ENCODE assay signal across 11 mouse cellular contexts in the genomic region with DNA sequence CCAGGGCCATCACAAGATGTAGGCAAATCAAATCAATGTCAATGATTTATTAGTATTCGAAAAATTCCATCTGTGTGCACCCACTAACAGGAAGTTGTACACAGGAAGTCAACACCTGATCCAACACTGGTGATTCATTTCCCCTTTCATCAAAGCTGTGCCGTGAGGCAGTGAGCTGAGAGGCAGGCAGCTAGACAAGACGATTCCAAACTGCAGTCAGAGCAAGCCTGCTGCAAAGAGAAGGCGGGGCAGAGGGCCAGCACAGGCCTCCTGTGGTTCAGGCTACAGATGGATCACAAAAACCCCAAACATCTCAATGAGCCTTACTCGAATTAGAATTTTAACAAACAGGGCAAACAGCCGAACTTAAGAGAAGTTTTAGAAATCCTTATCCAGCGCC.
DNase-seq lines count a peak whose midpoint lies in the region; ATAC-seq and TF ChIP-seq lines count a peak whose summit lies in the region.
"Had no signal": no experiment of that assay in that cellular context is flagged by ENCODE, and none has a peak within 500 bp of the region (broad histone marks: within the 10 kb centered on the region; RNA-seq: fewer than 3 reads in every experiment).

No protein-coding gene starts in this region.

- TF ChIP-seq POLR2A in thymus, adult 2 months (IDR thresholded peaks at IDR 0.05; ENCODE audit: control insufficient read depth, extremely low read depth, insufficient read depth, low read length, poor library complexity): no peak

- H3K4me3 ChIP-seq in hindbrain, embryonic 12.5 days: no peak overlapping the region
- H3K4me3 ChIP-seq in hindbrain, embryonic 11.5 days (ENCODE audit: low read depth, low read length): no peak overlapping the region
- H3K4me3 ChIP-seq in E14TG2a.4 (replicated peaks; ENCODE audit: low read length): peak overlapping the region; percentile 45
- no peak overlapping the region for H3K4me3 ChIP-seq in hindbrain, embryonic 15.5 days
- H3K4me3 ChIP-seq in stomach, postnatal 0 days (ENCODE audit: low read depth, low read length): no peak overlapping the region
- no peak overlapping the region for H3K4me3 ChIP-seq in thymus, adult 2 months (ENCODE audit: control insufficient read depth, insufficient read depth, low read length)
- H3K4me3 ChIP-seq: heart, embryonic 12.5 days had no signal

- peaks cover 11% of the 10 kb centered on the region for H3K4me1 ChIP-seq in hindbrain, embryonic 12.5 days
- H3K4me1 ChIP-seq in hindbrain, embryonic 11.5 days (replicated peaks; ENCODE audit: control insufficient read depth, insufficient read depth, low read length): peaks cover 3% of the 10 kb centered on the region; the same call in 1 of the 2 replicates
- peaks cover 50% of the 10 kb centered on the region for H3K4me1 ChIP-seq in E14TG2a.4 (replicated peaks; ENCODE audit: low read depth, low read length)
- peaks cover 12% of the 10 kb centered on the region for H3K4me1 ChIP-seq in hindbrain, embryonic 15.5 days (replicated peaks)
- no peaks in the 10 kb centered on the region for H3K4me1 ChIP-seq in stomach, postnatal 0 days (replicated peaks; ENCODE audit: control insufficient read depth, insufficient read depth)
- peaks cover 3% of the 10 kb centered on the region; the same call in 1 of the 2 replicates for H3K4me1 ChIP-seq in thymus, adult 2 months (replicated peaks; ENCODE audit: control insufficient read depth, insufficient read depth, low read length)

- no peaks in the 10 kb centered on the region for H3K9me3 ChIP-seq in hindbrain, embryonic 12.5 days (replicated peaks)
- H3K9me3 ChIP-seq in hindbrain, embryonic 11.5 days (ENCODE audit: control insufficient read depth, low read length): no peaks in the 10 kb centered on the region
- peaks cover 10% of the 10 kb centered on the region; the same call in 1 of the 2 replicates for H3K9me3 ChIP-seq in E14TG2a.4 (ENCODE audit: low read length)
- no peaks in the 10 kb centered on the region for H3K9me3 ChIP-seq in hindbrain, embryonic 15.5 days
- no peaks in the 10 kb centered on the region for H3K9me3 ChIP-seq in stomach, postnatal 0 days (ENCODE audit: control insufficient read depth, low read length)
- H3K9me3 ChIP-seq: heart, embryonic 12.5 days had no signal

- no peak for TF ChIP-seq CTCF in E14TG2a.4 (conservative IDR thresholded peaks at IDR 0.05; ENCODE audit: low read length)
- no peak for TF ChIP-seq CTCF in stomach, postnatal 0 days (IDR thresholded peaks at IDR 0.05; ENCODE audit: low read depth)
- TF ChIP-seq CTCF in thymus, adult 2 months (IDR thresholded peaks at IDR 0.05; ENCODE audit: borderline replicate concordance, control insufficient read depth, extremely low read depth, insufficient read depth, low read length, poor library complexity): no peak

- no peaks in the 10 kb centered on the region for H3K36me3 ChIP-seq in hindbrain, embryonic 12.5 days
- H3K36me3 ChIP-seq in hindbrain, embryonic 11.5 days (ENCODE audit: control insufficient read depth, insufficient read depth, low read length): no peaks in the 10 kb centered on the region
- no peaks in the 10 kb centered on the region; the same call in 1 of the 2 replicates for H3K36me3 ChIP-seq in E14TG2a.4 (ENCODE audit: insufficient read depth, low read length)
- H3K36me3 ChIP-seq in hindbrain, embryonic 15.5 days: no peaks in the 10 kb centered on the region
- H3K36me3 ChIP-seq in stomach, postnatal 0 days (ENCODE audit: control insufficient read depth, insufficient read depth, low read length): no peaks in the 10 kb centered on the region
- no peaks in the 10 kb centered on the region for H3K36me3 ChIP-seq in thymus, adult 2 months (ENCODE audit: control insufficient read depth, insufficient read depth, low read length)

- no peak overlapping the region for H3K9ac ChIP-seq in hindbrain, embryonic 12.5 days
- no peak overlapping the region for H3K9ac ChIP-seq in hindbrain, embryonic 11.5 days (ENCODE audit: low read depth, low read length)
- H3K9ac ChIP-seq in hindbrain, embryonic 15.5 days: no peak overlapping the region
- no peak overlapping the region for H3K9ac ChIP-seq in stomach, postnatal 0 days (ENCODE audit: low read length)
- H3K9ac ChIP-seq: heart, embryonic 12.5 days had no signal

- 0 out of 2 replicates have a peak overlapping the region, but pooled peaks have one; percentile 57 for H3K27ac ChIP-seq in hindbrain, embryonic 12.5 days
- no peak overlapping the region for H3K27ac ChIP-seq in hindbrain, embryonic 11.5 days (ENCODE audit: low read depth, low read length)
- peak overlapping the region; percentile 53; the same call in 1 of the 2 replicates for H3K27ac ChIP-seq in hindbrain, embryonic 15.5 days (replicated peaks)
- no peak overlapping the region for H3K27ac ChIP-seq in stomach, postnatal 0 days (replicated peaks)
- H3K27ac ChIP-seq in thymus, adult 2 months (ENCODE audit: control insufficient read depth, insufficient read depth, low read length): no peak overlapping the region

- TF ChIP-seq EP300 in stomach, postnatal 0 days (optimal IDR thresholded peaks at IDR 0.05): no peak

- H3K4me2 ChIP-seq in hindbrain, embryonic 12.5 days (replicated peaks): no peak overlapping the region
- H3K4me2 ChIP-seq in hindbrain, embryonic 11.5 days (replicated peaks; ENCODE audit: low read depth, low read length): no peak overlapping the region
- H3K4me2 ChIP-seq in hindbrain, embryonic 15.5 days: no peak overlapping the region
- no peak overlapping the region for H3K4me2 ChIP-seq in stomach, postnatal 0 days (replicated peaks; ENCODE audit: low read depth)
- H3K4me2 ChIP-seq: heart, embryonic 12.5 days had no signal

- no peak for ATAC-seq in hindbrain, embryonic 12.5 days (ENCODE audit: low FRiP score)
- ATAC-seq in hindbrain, embryonic 11.5 days (ENCODE audit: low FRiP score): no peak
- ATAC-seq in hindbrain, embryonic 15.5 days (ENCODE audit: low FRiP score, low read depth): 0 out of 2 replicates have a peak, but pooled peaks have one; percentile 11
- no peak for ATAC-seq in stomach, postnatal 0 days (ENCODE audit: low FRiP score, low TSS enrichment)

- no peaks in the 10 kb centered on the region for H3K27me3 ChIP-seq in hindbrain, embryonic 12.5 days
- no peaks in the 10 kb centered on the region for H3K27me3 ChIP-seq in hindbrain, embryonic 11.5 days (ENCODE audit: control insufficient read depth, insufficient read depth, low read length)
- no peaks in the 10 kb centered on the region for H3K27me3 ChIP-seq in E14TG2a.4 (ENCODE audit: insufficient read depth, low read length)
- no peaks in the 10 kb centered on the region for H3K27me3 ChIP-seq in hindbrain, embryonic 15.5 days
- H3K27me3 ChIP-seq in stomach, postnatal 0 days (ENCODE audit: control insufficient read depth, insufficient read depth, low read length): no peaks in the 10 kb centered on the region
- H3K27me3 ChIP-seq in thymus, adult 2 months (ENCODE audit: control insufficient read depth, insufficient read depth, low read length): no peaks in the 10 kb centered on the region
- H3K27me3 ChIP-seq: heart, embryonic 12.5 days had no signal

- 36% methylated on average over 7 of the region's 7 CpGs for WGBS in hindbrain, embryonic 12.5 days
- 43% methylated on average over 7 of the region's 7 CpGs for WGBS in hindbrain, embryonic 11.5 days
- WGBS in hindbrain, embryonic 15.5 days: 38% methylated on average over 7 of the region's 7 CpGs
- WGBS in stomach, postnatal 0 days: 47% methylated on average over 7 of the region's 7 CpGs
- 34% methylated on average over 7 of the region's 7 CpGs for WGBS in thymus, adult 2 months

- DNase-seq in hindbrain, embryonic 11.5 days (ENCODE audit: low spot score): no peak
- peak; percentile 41 for DNase-seq in NIH3T3 (ENCODE audit: low read depth)
- no peak for DNase-seq in stomach, postnatal 0 days (ENCODE audit: low spot score)
- no peak for DNase-seq in thymus, adult 2 months
- no peak for DNase-seq in left cerebral cortex, adult 11 months (ENCODE audit: low spot score)
- DNase-seq: kidney, postnatal 14 days; lung, postnatal 10 days had no signal

Comparison
In these comparisons a context has a peak if more than half of its experiments do, and no peak if none do; other contexts are left out.
1. H3K27ac ChIP-seq: peak in hindbrain, embryonic 12.5 days (single experiment) and hindbrain, embryonic 15.5 days (single experiment); none in hindbrain, embryonic 11.5 days (single experiment), stomach, postnatal 0 days (single experiment) and thymus, adult 2 months (single experiment).